Mouse (Mus musculus): ENCODE data around the gene Tbc1d21.

The Tbc1d21 gene

DNA sequence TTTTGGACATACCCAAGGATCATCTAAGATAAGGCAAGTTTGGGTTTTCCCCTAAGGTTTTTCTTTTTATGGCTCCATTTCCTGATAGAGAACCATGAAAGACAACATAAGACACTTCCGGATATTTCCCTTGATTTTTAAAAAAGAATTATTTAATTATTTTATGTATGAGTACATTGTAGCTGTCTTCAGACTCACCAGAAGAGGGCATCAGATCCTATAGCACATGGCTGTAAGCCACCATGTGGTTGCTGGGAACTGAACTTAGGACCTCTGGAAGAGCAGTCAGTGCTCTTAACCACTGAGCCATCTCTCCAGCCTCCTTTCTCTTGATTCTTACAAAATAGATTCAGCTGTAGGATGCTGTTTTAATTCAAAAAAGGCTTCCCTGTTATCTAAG, 28.5 kb downstream of the Tbc1d21 start:
- DNase-seq: no peak

GRCm38 (mm10) chr9:58336650-58337281, 33.5 kb downstream of the Tbc1d21 start:
- no peak for DNase-seq

DNA sequence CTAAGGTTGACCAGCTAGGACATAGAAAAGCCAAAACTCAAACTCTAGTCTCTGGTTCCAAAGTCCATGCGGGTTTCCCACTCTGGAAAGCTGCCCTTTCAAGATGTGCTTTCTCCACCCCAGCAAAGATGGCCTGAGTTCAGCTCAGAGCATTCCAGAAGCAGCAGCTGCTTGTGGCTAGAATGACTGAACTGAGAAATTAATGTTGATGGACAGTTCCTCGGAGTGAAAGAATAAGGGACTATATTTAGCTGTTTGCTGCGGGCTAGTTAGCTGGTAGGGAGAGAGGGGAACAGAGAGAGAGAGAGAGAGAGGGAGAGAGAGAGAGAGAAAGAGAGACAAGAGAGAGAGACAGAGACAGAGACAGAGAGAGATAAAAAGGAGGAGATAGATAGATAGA, 39.0 kb downstream of the Tbc1d21 start:
- no peak for DNase-seq

- no peak for DNase-seq
These were observed 40.0 kb downstream of the Tbc1d21 start for GRCm38 (mm10) chr9:58330293-58330692.

- no peak for DNase-seq
These were observed 42.9 kb downstream of the Tbc1d21 start for GRCm38 (mm10) chr9:58327382-58327781.

DNA sequence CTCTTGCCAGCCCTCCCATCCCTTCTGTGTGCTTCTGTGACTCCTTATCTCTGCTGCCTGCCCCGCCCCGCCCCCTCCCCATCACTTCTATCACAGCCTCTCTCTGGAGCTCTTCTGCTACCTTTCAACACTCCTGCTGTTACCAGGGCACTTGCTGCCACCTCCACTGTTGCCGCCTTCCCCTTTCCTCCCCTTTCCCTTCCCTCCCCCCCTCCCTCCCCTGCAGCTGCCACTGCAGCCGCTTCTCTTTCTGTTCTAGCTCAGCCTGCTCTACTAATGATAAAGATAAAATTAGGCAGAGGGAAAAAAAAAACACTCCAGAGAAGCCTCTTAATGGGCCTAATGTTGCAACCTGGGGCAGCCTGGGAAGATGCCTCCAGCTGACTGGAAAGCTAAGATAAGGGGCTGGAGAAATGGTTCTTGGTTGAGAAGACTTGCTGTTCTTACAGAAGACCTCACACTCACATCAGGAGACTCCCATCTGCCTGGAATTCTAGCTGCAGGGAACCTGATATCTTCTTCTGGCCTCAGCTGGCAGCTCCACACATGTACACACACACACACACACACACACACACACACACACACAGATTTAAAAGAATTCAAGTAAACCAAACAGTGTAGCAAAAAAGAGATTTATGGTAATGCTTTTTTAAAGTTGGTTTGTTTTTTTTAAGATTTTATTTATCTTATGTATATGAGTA, 43.6 kb downstream of the Tbc1d21 start:
- no peak for DNase-seq

GRCm38 (mm10) chr9:58321681-58322080, 48.6 kb downstream of the Tbc1d21 start:
- no peak for DNase-seq

DNA sequence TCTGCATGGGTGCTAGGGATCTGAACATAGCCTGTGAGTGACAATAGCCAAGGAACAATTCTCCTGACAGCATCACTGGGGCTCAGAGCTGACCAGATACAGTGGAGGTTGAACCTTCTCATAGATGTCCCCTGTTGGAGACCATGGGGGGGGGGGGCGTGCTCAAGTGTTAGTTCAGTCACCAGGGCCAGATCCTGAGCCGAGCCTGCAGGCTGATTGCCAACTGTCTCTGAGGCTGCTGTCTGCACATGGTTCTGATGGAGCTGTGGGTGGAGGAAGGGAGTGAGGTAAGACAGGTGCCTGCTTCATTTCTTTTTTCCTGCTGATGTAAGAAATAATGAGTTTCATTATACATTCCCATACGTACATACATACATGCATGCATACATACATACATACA, 51.9 kb downstream of the Tbc1d21 start:
- DNase-seq: no peak

DNA sequence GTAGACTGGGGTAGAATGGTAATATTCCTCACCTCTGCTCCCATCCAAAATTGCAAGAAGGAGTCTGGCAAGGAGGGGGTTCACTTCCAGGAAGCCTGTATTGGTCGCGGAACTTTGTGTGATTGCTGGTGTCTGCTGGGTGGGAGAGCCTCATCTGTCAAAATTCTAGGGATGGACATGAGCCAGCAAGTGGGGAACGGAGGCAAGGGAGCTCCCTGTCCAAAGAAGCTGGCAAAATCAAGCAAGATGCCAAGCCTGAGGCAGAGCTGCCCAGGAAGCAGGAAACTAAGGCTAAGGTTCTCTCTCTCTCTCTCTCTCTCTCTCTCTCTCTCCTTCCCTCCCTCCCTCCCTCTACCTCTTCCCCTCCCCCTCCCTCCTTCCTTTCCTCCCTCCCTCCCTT, 52.9 kb downstream of the Tbc1d21 start:
- DNase-seq: no peak

DNA sequence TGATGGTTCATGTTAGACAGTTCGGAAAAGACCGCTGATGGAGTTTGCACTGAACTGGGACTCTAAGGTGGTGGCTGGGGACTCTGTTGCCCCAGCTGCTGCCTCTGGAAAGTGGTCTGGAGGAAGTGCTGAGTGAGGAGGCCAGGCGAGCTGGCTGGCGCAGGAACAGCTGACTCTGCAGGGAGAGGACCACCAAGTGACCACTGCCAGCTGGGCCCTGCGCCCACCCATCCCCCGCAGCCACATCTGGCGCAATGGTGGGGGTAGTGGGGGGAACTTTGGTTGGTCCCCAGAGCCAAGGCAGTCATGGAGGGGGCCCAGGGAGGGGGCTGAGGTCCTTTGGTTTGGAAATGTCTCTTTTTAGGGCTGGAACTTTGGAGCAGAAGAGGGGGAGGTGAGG, 53.5 kb downstream of the Tbc1d21 start:
- DNase-seq: no peak

GRCm38 (mm10) chr9:58315850-58316249, 54.4 kb downstream of the Tbc1d21 start:
- no peak for DNase-seq

DNA sequence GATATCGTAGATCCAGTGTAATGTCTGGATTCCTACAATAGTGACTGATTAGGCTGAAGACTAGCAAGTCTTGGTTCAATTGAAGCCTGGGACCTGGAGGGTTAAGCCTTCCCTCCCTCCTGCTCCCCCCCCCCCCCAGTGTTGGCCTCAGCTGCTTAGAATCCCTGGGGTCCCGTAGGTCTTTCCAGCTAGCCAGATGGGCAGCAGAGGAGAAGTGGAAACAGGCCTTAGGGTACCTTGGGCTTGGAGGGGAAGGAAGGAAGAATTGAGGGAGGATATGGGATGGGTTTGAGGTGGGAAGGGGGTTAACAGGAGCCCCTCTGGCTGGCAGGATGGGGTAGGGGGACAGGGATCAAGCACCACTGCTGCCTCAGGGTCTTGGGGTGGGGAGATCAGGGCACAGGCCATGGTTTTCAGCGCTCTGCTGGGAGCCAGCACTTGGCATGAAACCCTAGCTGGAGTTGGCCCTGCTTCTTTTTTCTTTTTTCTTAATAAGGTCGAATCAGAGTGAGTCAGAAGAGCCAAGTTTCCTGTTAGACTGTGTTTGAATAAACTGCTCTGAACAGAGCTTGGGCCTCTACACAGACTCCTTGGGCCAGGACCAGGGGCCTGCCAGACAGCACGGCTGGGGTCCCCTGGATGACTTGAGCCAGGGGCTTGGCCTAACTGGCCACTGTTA, 55.4 kb downstream of the Tbc1d21 start:
- DNase-seq: no peak

DNA sequence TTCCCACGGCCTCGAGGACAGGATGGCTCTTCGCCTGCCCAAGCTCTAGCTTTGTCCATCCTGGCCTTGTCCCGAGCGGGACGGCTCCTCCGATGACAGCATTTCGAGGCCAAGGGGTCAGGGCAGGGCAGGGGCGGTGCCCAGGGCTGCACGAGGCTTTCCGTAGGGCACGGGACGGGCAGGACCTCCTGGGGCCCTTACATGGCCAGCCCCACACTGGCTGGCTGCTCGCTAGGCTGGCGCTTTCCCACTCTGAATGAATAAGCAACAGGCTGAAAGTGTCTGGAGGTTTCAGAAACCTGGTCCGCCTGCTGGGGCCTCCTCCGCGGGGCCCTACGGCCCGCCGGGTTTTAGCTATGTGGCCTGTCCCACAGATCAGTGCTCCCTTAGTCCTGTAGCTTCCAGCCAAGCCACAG, 57.3 kb downstream of the Tbc1d21 start, which contains the start of gene Loxl1:
Gene Loxl1, minus strand, starts transcription at position 243 of the 416 bp plus-strand sequence.
- DNase-seq: peak; percentile 45 to 58

- DNase-seq: peak in 1 of 2 experiments; percentile 40
These were observed 57.9 kb downstream of the Tbc1d21 start for GRCm38 (mm10) chr9:58312196-58312943.

DNA sequence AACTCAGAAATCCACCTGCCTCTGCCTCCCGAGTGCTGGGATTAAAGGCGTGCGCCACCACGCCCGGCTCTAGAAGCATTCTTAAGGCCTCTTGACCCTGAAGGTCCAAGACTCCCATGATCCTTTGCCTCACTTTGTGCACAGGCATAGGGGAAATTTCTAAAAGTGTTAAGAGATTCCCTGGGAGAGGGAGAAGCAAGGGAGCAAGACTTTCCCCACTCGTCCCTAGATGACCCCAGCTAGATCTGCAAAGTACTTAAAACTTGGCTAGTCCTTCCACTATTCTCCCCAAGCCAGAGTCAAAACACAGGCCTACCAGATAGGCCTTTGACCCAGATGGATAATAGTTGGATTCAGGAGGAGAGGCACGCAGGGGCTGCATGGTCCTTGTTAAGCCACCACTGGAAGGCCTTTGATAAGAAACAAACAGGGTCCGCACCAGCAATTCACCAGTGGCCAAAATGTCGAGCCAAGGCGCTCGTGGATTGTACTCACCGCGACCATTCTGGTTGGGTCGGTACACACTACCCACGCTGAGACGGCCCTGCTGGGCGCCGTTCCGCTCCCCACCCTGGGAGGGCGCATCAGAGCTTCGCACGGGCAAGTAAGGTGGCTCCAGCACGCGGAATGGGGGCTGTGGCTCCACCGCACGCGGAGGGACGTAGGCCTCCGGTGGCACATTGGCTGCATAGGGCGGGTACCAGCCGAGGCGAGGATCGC, 58.9 kb downstream of the Tbc1d21 start:
- DNase-seq: no peak

DNA sequence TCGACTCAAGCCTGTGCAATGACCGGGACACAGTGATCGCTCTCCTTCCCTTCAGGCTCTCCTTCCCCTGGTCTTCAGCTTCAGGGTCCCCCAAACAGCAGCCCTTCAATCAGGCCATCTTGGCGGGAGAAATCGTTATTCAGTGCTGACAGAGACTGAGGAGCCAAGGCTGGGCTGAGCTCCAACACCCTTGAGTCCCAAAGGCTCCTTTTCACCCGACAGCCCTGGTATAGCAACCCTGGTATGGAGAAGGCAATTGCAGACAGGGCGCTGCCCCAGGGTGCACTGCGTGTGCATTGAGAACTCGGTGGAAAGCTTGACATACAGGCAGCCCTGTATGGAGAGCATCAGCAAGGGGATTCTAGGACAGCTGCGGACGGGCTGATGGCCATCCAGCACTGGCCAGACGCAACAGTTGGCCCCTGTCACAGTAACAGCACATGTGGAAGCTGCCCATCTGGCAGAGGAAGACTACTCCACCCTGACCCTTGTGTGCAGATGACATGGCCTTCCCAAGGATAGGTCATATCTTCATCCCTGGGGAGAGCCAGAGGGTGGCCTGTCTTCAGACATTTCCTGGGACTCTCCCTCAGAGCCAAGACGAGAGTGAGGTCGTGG, 60.1 kb downstream of the Tbc1d21 start:
- DNase-seq: peak in 1 of 2 experiments; percentile 37

All from kidney, adult 8-10 months (tissue).